Mouse (Mus musculus) forebrain, embryonic 15.5 days (tissue): ENCODE results near the gene Kpna2. TPM values are rescaled to one million over a fixed set of nuclear protein-coding genes. Genes with fewer than 3 reads are reported as not detected.
A peak's percentile ranks its signal among the peaks of the same experiment; 100 is the strongest.
"Not testable (repeated sequence)": the region's sequence is repeated elsewhere in the genome, so short reads cannot be mapped to it uniquely, and the experiment has no call there.

Experiments
- ATAC-seq: fragments of 200-750 bp; cut with Nextera tagmentation; replicated peaks from 2 replicates; pipeline ENCODE4 v1.8.0; 2017; ENCODE audit warnings: mild to moderate bottlenecking, moderate TSS enrichment, moderate library complexity
- H3K27ac ChIP-seq: fragments of 300-500 bp; sonication (generic); replicated peaks from 2 replicates; pipeline ENCODE4 v1.5.1; 2015; ENCODE audit warnings: mild to moderate bottlenecking, inconsistent platforms
- H3K27me3 ChIP-seq: fragments of 300-500 bp; sonication (generic); 2 replicates; pipeline ENCODE4 v1.6.1; 2015; ENCODE audit warnings: inconsistent platforms
- H3K36me3 ChIP-seq: fragments of 300-500 bp; sonication (generic); 2 replicates; pipeline ENCODE4 v1.6.1; 2015; ENCODE audit warnings: mild to moderate bottlenecking, inconsistent platforms
- H3K4me1 ChIP-seq: fragments of 300-500 bp; sonication (generic); 2 replicates; pipeline ENCODE4 v1.6.1; 2015; ENCODE audit warnings: inconsistent platforms
- H3K4me2 ChIP-seq: fragments of 300-500 bp; sonication (generic); replicated peaks from 2 replicates; pipeline ENCODE4 v1.6.1; 2015; ENCODE audit warnings: mild to moderate bottlenecking, inconsistent platforms
- H3K4me3 ChIP-seq: fragments of 300-500 bp; sonication (generic); 2 replicates; pipeline ENCODE4 v1.5.1; 2015; ENCODE audit warnings: mild to moderate bottlenecking, inconsistent platforms
- H3K9ac ChIP-seq: fragments of 300-500 bp; sonication (generic); replicated peaks from 2 replicates; pipeline ENCODE4 v1.6.1; 2015; ENCODE audit warnings: mild to moderate bottlenecking, inconsistent platforms
- H3K9me3 ChIP-seq: fragments of 300-500 bp; sonication (generic); 2 replicates; pipeline ENCODE4 v1.6.1; 2016; ENCODE audit warnings: inconsistent platforms
- WGBS: fragments of 180-500 bp; shearing (Covaris S2); methylation state at CpG from one replicate; pipeline ENCODE4 v1.1.7; 2015; ENCODE audit warnings: mixed read lengths; 5-methylcytosine and 5-hydroxymethylcytosine counted together
- polyA plus RNA-seq: library from polyadenylated mRNA; unstranded; fragments of >200 nt; fragmentation: Nextera tagmentation; extraction: Ambion mirVana; gene quantifications from 2 replicates; pipeline ENCODE4 v1.2.1, GENCODE M21; 2015

The Kpna2 gene
- polyA plus RNA-seq, 1 experiment from 2014 or later: 262 TPM

DNA sequence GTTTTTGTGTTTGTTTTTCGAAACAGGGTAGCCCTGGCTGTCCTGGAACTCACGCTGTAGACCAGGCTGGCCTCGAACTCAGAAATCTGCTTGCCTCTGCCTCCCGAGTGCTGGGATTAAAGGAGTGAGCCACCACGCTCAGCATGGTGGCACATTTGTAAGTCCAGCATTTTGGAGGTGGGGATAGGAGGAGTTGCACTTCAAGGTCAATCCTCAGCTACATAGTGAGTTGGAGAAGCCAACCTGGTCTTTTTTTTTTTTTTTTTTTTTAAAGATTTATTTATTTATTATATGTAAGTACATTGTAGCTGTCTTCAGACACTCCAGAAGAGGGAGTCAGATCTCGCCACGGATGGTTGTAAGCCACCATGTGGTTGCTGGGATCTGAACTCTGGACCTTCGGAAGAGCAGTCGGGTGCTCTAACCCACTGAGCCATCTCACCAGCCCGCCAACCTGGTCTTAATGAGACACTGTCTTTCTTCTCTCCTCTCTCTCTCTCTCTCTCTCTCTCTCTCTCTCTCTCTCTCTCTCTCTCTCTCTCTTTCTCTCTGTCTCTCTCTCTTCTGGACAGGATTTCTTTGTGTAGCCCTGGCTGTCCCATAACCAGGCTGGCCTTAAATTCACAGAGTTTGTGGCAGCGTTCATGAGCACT lies 16.3 kb upstream of the Kpna2 start:
- not testable (repeated sequence) for H3K27ac ChIP-seq, H3K36me3 ChIP-seq, H3K9me3 ChIP-seq, H3K4me1 ChIP-seq, H3K27me3 ChIP-seq, H3K4me3 ChIP-seq, ATAC-seq, H3K9ac ChIP-seq, H3K4me2 ChIP-seq
- WGBS: 79% methylated on average over 11 of the region's 11 CpGs

DNA sequence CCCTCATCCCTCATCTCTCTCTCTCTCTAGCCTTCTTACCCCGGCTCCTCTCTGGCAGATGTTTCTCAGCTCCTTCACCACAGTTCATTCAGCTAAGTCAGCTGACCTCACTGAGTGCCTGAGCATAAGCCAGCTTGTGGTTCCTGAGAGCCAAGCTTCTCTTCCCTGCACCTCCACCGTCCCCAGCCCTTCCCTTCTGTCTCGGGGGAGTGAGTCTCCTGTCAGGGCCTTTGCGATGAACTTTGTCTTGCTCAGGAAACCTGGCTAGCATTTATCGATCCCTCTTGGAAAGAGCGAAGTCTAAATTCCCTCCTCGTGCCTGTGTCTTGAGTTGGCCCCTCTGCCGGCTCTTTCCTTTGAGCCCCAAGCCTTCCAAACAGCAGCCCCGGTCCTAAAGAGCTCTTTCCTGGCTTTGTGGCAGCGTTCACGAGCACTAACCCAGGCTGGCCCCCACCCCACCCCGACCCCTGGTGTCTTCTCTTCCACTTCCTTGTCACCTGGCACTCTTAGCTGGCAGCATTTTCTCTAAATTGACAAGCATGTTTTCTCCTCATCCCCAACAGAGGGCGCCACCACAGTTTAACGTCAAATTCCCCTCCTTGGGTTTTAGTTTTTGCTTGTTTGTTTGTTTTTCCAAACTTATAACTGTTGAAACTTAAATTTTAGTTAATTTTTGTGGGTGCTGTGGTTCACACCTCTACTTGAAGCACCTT lies 15.4 kb upstream of the Kpna2 start:
- 46% methylated on average over 14 of the region's 14 CpGs for WGBS

DNA sequence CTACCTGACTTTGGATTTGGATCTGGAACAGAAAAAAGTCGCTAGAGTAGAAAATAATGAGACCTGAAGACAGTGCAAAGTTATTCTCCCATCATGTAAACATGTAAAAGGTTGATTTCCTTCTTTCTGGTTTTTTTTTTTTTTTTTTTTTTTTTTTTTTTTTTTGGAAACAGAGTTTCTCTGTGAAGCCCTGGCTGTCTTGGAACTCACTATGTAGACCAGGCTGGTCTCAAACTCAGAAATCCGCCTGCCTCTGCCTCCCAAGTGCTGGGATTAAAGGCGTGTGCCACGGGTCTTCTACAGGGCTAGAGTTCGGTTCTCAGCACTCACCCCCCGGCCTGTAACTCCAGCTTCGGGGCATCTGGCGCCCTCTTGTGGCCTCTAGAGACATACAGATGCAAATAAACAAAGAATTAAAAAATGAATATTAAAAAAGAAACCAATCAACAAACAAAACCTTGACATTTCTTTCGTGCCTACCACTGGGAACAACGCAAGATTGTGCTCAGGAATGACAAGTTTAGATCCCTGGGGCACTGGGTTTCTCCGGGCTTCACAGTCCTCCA lies 14.8 kb upstream of the Kpna2 start:
- no peaks in the 10 kb centered on the region for H3K9me3 ChIP-seq
- WGBS: 76% methylated on average over 11 of the region's 11 CpGs
- H3K4me1 ChIP-seq: peaks cover 8% of the 10 kb centered on the region
- no peaks in the 10 kb centered on the region for H3K36me3 ChIP-seq
- no peak overlapping the region for H3K9ac ChIP-seq
- no peak overlapping the region for H3K4me3 ChIP-seq
- H3K4me2 ChIP-seq: no peak overlapping the region
- ATAC-seq: no peak
- H3K27me3 ChIP-seq: no peaks in the 10 kb centered on the region
- no peak overlapping the region for H3K27ac ChIP-seq

More for the DNA sequence above, 15.4 kb upstream of the Kpna2 start:
- H3K27me3 ChIP-seq: no peaks in the 10 kb centered on the region
- H3K27ac ChIP-seq: no peak overlapping the region
- ATAC-seq: no peak
- peaks cover 8% of the 10 kb centered on the region for H3K4me1 ChIP-seq
- H3K9me3 ChIP-seq: no peaks in the 10 kb centered on the region
- no peak overlapping the region for H3K4me2 ChIP-seq
- no peak overlapping the region for H3K9ac ChIP-seq
- H3K4me3 ChIP-seq: no peak overlapping the region
- H3K36me3 ChIP-seq: no peaks in the 10 kb centered on the region

DNA sequence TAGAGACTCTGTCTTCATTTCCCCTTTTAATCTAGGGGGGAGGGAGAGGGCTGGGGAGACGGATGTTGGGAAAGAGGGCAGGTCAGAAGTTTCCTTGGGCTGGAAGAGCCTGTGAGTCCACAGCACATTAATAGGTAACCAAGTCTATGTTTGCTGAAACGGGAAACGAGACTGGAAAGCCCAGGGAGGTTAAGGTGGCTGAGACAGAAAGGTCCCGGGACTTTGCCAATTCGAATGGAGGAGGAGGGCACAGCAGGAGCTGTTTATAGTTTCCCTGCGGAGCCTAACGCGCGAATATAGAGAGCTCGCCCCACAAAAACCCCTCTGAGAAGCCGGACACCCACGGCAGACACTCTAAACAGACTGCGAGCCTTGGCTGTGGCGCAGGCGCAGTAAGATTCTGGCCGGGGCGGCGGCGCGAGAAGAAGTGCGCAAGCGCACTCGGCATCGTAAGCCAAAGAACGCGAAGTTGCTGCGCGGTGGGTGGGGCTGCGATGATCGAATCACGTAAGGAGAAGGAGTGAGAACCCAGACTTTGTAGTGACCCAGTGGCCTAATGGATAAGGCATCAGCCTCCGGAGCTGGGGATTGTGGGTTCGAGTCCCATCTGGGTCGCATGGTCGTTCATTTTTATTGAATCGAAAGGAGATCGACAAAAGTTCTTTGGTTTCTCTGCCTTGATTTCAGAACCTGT lies 13.1 kb upstream of the Kpna2 start:
- H3K27me3 ChIP-seq: no peaks in the 10 kb centered on the region
- ATAC-seq: peak; percentile 96
- no peaks in the 10 kb centered on the region for H3K9me3 ChIP-seq
- H3K27ac ChIP-seq: peak overlapping the region; percentile 91
- no peaks in the 10 kb centered on the region for H3K36me3 ChIP-seq
- H3K4me2 ChIP-seq: peak overlapping the region; percentile 48
- peaks cover 8% of the 10 kb centered on the region for H3K4me1 ChIP-seq
- H3K4me3 ChIP-seq: peak overlapping the region; percentile 54
- WGBS: under 1% methylated on average over 37 of the region's 37 CpGs
- peak overlapping the region; percentile 64 for H3K9ac ChIP-seq

DNA sequence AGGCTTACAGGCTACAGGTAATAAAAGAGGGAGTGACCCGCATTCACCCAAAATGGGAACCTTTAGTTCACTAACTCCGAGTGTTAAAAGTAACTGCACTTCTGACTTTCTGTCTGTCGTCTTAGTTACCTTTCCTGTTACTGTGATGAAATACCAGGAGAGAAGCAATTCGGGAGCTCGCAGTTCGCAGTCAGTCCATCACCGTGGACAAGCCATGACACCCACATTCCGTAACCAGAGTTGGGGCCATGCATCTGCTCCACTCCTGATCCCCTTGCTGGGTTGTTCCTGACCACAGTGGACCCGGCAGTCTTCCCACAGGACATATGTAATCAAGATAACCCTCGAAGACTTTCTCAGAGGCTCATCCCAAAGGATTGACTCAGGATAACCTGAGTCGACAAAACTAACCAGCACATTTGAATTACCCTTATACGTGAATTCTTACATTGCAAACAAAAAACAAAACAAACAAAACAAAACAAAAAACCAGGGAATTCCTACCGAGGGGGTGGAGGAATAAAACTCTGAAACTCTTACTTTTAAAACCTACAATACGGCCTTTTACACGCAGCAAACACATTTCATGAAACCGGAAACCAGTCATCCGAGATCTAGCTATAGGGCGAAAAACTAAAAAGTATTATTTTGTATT lies 12.5 kb upstream of the Kpna2 start:
- no peaks in the 10 kb centered on the region for H3K36me3 ChIP-seq
- peak overlapping the region; percentile 64 for H3K9ac ChIP-seq
- peak overlapping the region; percentile 91 for H3K27ac ChIP-seq
- H3K4me2 ChIP-seq: peak overlapping the region; percentile 48
- H3K27me3 ChIP-seq: no peaks in the 10 kb centered on the region
- peaks cover 8% of the 10 kb centered on the region for H3K4me1 ChIP-seq
- WGBS: 44% methylated on average over 18 of the region's 18 CpGs
- no peaks in the 10 kb centered on the region for H3K9me3 ChIP-seq
- peak overlapping the region; percentile 54 for H3K4me3 ChIP-seq
- ATAC-seq: no peak

DNA sequence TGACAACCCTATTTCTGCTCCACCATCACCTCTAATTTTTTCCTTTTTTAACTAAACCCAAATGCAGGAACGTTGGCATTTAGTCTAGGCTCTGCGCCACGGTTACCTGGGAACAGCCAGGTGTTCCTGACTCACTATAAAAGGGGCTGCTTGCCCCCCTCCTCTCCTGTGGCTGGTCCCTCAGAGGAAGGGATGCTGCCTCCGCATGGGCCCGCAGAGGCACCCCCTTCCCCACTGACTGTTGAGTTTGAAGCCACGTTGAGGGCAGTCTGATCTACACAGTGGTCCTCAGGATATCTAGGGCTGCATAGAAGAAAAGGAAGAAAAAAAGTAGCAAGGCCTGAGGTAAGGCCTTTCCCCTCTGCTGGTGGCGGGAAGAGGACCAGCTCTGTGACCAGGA lies 11.8 kb upstream of the Kpna2 start:
- WGBS: 72% methylated on average over 7 of the region's 7 CpGs
- Histone ChIP-seq H3K27ac (no peak overlapping the region), H3K9ac (no peak overlapping the region), H3K4me2 (no peak overlapping the region), H3K9me3 (no peaks in the 10 kb centered on the region), H3K36me3 (no peaks in the 10 kb centered on the region), H3K4me3 (no peak overlapping the region), H3K4me1 (peaks cover 8% of the 10 kb centered on the region), H3K27me3 (no peaks in the 10 kb centered on the region)
- ATAC-seq: no peak

DNA sequence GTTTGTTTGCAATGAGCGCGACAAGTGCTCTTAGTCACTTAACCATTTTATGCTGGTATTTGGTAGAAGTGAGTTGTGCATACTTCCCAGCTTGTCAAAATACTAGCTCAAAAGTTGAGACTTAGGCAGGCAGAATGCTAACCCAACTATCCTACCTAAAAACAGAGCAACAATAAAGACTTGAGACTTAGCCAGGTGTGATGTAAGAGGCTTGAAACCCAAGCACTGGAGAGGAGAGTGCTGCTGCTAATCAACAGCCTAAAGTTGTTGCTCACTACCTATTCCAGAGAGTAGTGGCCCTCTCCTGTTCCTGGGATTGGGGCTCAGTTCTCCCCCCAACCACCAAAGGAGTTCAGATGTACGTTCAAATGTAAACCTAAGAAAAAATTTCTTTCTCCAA lies 11.1 kb upstream of the Kpna2 start:
- H3K4me1 ChIP-seq: peaks cover 8% of the 10 kb centered on the region
- H3K4me2 ChIP-seq: no peak overlapping the region
- no peaks in the 10 kb centered on the region for H3K9me3 ChIP-seq
- ATAC-seq: no peak
- no peak overlapping the region for H3K4me3 ChIP-seq
- 96% methylated on average over 3 of the region's 3 CpGs for WGBS
- H3K27me3 ChIP-seq: no peaks in the 10 kb centered on the region
- H3K9ac ChIP-seq: no peak overlapping the region
- H3K27ac ChIP-seq: no peak overlapping the region
- no peaks in the 10 kb centered on the region for H3K36me3 ChIP-seq

DNA sequence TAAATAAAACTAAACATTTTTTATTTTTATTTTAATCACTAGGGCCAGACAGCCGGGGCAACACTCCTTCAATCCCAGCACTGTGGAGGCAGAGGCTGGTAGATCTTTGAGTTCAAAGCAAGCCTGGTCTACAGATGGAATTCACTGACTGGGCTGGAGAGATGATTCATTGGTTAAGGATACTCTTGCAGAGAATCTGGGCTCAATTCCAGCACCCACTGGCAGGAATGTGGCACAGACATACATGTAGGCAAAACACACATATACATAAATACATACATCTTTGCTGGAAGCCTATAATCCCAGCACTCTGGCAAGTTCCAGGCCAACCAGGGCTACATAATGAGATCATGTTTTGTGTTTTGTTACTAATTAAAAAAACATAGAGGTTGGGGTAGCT lies 6.2 kb upstream of the Kpna2 start:
- Histone ChIP-seq H3K9me3 (no peaks in the 10 kb centered on the region), H3K4me2 (no peak overlapping the region), H3K9ac (no peak overlapping the region), H3K27me3 (no peaks in the 10 kb centered on the region), H3K4me1 (0 out of 2 replicates have a peak, but pooled peaks cover 5% of the 10 kb centered on the region), H3K4me3 (no peak overlapping the region), H3K36me3 (no peaks in the 10 kb centered on the region), H3K27ac (no peak overlapping the region)
- 78% methylated on average over 1 of the region's 1 CpGs for WGBS
- no peak for ATAC-seq

DNA sequence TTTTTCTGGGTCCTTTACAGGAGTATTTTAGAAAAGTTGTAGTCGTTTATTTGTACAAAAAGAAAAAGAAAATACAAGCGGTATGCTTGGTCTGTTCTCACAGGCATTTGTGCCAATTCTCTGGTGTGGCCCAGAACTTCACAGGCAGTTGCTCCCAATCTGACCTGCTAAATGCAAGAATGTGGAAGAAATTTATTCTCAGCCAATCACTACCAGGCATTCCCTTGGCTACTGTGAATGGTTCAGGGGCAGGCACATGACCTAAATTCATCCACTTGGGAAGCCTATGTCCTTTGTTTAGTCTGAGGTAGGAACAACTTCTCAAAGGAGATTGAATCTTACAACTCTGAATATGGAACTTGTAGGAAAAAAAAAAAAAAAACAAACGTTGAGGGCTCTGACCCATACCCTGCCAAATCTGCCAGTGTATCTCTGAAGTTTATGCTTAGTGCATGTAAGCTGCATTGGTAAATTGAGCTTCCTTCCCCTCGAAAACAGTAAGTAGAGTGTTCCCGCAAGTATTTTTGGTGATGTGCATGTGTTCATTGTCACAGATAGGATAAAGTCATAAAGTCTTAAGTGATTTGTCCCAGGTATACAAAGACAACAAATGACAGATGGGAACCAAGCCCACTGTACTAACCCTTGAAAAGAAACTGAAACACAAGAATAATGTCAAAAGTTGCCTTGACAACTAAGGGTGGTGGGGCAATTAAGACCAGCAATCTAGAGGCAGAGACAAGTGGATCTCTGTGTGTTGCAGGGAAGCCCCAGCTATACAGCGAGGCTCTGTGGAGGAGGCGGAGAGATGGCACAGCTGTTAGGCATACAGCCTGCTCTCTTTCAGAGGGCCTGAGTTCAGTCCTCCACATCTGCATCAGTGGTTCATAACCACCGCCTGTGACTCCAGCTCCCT lies 2.7 kb upstream of the Kpna2 start:
- Histone ChIP-seq H3K9me3 (no peaks in the 10 kb centered on the region), H3K27ac (peak overlapping the region; percentile 43; the same call in 1 of the 2 replicates), H3K27me3 (no peaks in the 10 kb centered on the region), H3K4me1 (peaks cover 20% of the 10 kb centered on the region), H3K4me3 (no peak overlapping the region), H3K4me2 (no peak overlapping the region), H3K36me3 (0 out of 2 replicates have a peak, but pooled peaks cover under 1% of the 10 kb centered on the region), H3K9ac (no peak overlapping the region)
- 31% methylated on average over 8 of the region's 8 CpGs for WGBS
- no peak for ATAC-seq

DNA sequence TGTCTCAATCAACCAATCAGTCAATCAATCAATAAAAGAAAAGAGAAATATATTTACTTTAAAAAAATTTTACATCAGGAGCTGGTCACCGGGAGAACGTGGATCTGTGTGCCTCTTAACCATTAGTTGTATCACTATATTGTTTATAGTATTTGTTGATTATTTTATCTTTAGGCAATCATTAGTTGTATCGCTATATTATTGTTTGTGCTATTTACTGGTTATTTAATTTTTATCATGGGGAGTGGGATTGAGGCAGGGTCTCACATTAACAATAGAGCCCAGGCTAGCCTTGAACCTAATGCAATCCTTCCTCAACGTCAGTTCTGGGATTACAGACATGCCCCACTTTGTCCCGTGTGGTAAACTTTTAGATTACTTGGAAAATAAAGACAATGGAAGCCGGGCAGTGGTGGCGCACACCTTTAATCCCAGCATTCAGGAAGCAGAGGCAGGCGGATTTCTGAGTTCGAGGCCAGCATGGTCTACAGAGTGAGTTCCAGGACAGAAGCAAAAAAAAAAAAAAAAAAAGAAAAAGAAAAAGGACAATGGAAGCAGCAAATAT lies 690 bp upstream of the Kpna2 start:
- Histone ChIP-seq H3K4me3 (peak overlapping the region; percentile 87), H3K4me2 (peak overlapping the region; percentile 47), H3K36me3 (peaks cover 19% of the 10 kb centered on the region), H3K27ac (peak overlapping the region; percentile 84), H3K9me3 (no peaks in the 10 kb centered on the region), H3K4me1 (peaks cover 26% of the 10 kb centered on the region), H3K27me3 (no peaks in the 10 kb centered on the region), H3K9ac (peak overlapping the region; percentile 57)
- WGBS: 85% methylated on average over 9 of the region's 9 CpGs
- ATAC-seq: no peak
